Mouse (Mus musculus): ENCODE data around the gene Cxcr5. TPM values are rescaled to one million over a fixed set of nuclear protein-coding genes. Genes with fewer than 3 reads are reported as not detected.

Cxcr5 gene
- polyA plus RNA-seq, 1 experiment from 2014 or later: not detected

DNA sequence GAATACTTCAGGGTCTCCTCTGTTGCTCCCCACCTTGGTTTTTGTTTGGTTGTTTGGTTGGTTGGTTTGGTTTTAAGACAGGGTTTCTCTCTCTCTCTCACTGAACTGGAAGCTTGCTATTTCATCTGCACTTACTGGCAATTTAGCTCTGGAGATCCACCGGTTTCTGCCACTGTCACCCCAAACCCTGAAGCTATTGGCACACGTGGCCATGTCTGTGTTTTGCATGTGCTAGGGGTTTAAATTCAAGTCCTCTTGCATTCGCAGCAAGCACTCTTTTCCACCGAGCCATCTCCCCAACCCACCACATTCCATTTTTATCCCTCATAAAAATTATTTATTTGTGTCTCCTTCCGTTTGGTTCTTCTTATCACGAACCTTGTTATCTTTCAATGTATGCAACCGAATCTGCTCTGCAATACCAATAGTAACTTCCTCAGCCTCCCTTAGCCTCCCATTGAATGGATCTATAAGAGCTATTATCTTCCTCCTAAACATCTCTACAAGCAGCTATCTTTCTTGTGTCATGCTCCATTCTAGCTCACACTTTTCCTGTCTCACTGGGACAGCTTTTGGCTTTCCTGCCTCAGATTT is 30.0 kb upstream of the Cxcr5 start:
- Histone ChIP-seq H3K4me1 (ENCODE audit: control insufficient read depth, low read depth, low read length) (peaks cover 15% of the 10 kb centered on the region), H3K27ac (ENCODE audit: low read length) (no peak overlapping the region), H3K36me3 (ENCODE audit: control insufficient read depth, insufficient read depth) (no peaks in the 10 kb centered on the region), H3K4me2 (ENCODE audit: low read depth, low read length) (no peak overlapping the region), H3K27me3 (ENCODE audit: control insufficient read depth, insufficient read depth, low read depth, low read length) (no peaks in the 10 kb centered on the region), H3K9ac (ENCODE audit: low read depth, low read length) (no peak overlapping the region), H3K4me3 (ENCODE audit: low read depth, low read length) (no peak overlapping the region), H3K9me3 (replicated peaks; ENCODE audit: control insufficient read depth, low read length) (no peaks in the 10 kb centered on the region)
- ATAC-seq (ENCODE audit: low read depth): no peak
- 35% methylated on average over 7 of the region's 7 CpGs for WGBS (ENCODE audit: insufficient replicate concordance)

DNA sequence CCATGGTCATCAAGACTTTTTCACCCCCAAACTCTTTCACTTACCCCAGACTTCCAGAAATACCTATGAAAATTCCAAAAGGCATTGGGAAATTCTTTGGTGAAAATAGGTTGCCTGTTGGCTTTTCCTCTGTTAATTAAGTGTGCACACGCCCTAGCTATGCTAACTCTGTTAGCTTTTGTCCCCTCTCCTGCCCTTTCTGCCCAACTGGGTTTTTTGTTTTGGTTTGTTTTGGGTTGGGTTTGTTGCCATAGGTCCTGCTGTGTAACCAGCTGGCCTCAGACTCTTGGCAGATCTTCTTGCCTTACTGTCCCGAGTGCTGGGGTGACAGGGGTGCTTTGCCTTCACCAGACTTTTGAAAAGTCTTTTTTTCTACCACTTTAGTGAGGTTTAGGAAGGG is 29.3 kb upstream of the Cxcr5 start:
- Histone ChIP-seq H3K4me3 (ENCODE audit: low read depth, low read length) (no peak overlapping the region), H3K9ac (ENCODE audit: low read depth, low read length) (no peak overlapping the region), H3K27me3 (ENCODE audit: control insufficient read depth, insufficient read depth, low read depth, low read length) (no peaks in the 10 kb centered on the region), H3K36me3 (ENCODE audit: control insufficient read depth, insufficient read depth) (no peaks in the 10 kb centered on the region), H3K4me2 (ENCODE audit: low read depth, low read length) (no peak overlapping the region), H3K4me1 (ENCODE audit: control insufficient read depth, low read depth, low read length) (peaks cover 15% of the 10 kb centered on the region), H3K9me3 (replicated peaks; ENCODE audit: control insufficient read depth, low read length) (no peaks in the 10 kb centered on the region), H3K27ac (ENCODE audit: low read length) (no peak overlapping the region)
- WGBS (ENCODE audit: insufficient replicate concordance): 52% methylated on average over 2 of the region's 2 CpGs
- ATAC-seq (ENCODE audit: low read depth): no peak

DNA sequence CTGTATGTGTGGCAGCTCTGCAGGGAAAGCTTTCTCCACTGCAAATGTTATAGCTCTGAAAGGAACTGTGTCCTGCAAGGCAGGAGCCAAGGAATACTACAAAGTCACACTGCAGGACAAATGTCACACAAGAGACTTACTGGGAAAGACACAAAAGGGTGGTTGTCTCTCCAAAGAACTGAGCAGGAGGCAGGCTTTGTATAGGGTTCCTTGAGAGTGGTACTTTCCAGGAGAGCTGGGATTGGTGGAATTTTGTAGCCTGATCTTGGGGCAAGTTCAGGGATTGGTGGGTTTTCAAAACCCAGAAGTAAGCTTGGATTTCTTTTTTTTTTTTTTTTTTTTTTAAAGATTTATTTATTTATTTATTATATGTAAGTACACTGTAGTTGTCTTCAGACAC is 27.4 kb upstream of the Cxcr5 start:
- Histone ChIP-seq H3K27ac (ENCODE audit: low read length) (no peak overlapping the region), H3K36me3 (ENCODE audit: control insufficient read depth, insufficient read depth) (no peaks in the 10 kb centered on the region), H3K9me3 (replicated peaks; ENCODE audit: control insufficient read depth, low read length) (peaks cover 4% of the 10 kb centered on the region; the same call in 1 of the 2 replicates), H3K4me3 (ENCODE audit: low read depth, low read length) (no peak overlapping the region), H3K4me2 (ENCODE audit: low read depth, low read length) (no peak overlapping the region), H3K9ac (ENCODE audit: low read depth, low read length) (no peak overlapping the region), H3K27me3 (ENCODE audit: control insufficient read depth, insufficient read depth, low read depth, low read length) (no peaks in the 10 kb centered on the region), H3K4me1 (ENCODE audit: control insufficient read depth, low read depth, low read length) (peaks cover 15% of the 10 kb centered on the region)
- ATAC-seq (ENCODE audit: low read depth): no peak

DNA sequence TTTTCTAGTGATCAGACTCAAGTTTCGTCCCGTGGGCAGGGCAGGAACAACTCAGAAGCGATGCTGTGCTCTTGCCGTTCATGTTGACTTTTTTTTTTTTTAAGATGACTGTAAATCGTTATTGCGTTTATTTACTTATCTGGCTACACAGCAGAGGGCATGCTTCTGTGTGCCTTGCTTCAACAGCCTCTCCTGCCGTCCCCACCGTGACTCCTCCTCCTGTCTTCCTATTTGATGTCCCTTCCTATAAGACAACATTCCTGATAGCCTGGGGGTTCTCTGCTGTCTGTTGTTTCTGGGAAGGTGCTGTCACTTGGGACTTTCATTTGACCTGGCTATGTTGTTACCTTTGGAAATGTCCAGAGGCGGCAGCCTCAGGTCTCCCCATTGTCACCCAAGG is 26.9 kb upstream of the Cxcr5 start:
- Histone ChIP-seq H3K9me3 (replicated peaks; ENCODE audit: control insufficient read depth, low read length) (peaks cover 7% of the 10 kb centered on the region; the same call in 1 of the 2 replicates), H3K9ac (ENCODE audit: low read depth, low read length) (no peak overlapping the region), H3K4me3 (ENCODE audit: low read depth, low read length) (no peak overlapping the region), H3K4me1 (ENCODE audit: control insufficient read depth, low read depth, low read length) (peaks cover 15% of the 10 kb centered on the region), H3K27me3 (ENCODE audit: control insufficient read depth, insufficient read depth, low read depth, low read length) (no peaks in the 10 kb centered on the region), H3K4me2 (ENCODE audit: low read depth, low read length) (no peak overlapping the region), H3K27ac (ENCODE audit: low read length) (no peak overlapping the region), H3K36me3 (ENCODE audit: control insufficient read depth, insufficient read depth) (no peaks in the 10 kb centered on the region)
- 51% methylated on average over 9 of the region's 9 CpGs for WGBS (ENCODE audit: insufficient replicate concordance)
- no peak for ATAC-seq (ENCODE audit: low read depth)

DNA sequence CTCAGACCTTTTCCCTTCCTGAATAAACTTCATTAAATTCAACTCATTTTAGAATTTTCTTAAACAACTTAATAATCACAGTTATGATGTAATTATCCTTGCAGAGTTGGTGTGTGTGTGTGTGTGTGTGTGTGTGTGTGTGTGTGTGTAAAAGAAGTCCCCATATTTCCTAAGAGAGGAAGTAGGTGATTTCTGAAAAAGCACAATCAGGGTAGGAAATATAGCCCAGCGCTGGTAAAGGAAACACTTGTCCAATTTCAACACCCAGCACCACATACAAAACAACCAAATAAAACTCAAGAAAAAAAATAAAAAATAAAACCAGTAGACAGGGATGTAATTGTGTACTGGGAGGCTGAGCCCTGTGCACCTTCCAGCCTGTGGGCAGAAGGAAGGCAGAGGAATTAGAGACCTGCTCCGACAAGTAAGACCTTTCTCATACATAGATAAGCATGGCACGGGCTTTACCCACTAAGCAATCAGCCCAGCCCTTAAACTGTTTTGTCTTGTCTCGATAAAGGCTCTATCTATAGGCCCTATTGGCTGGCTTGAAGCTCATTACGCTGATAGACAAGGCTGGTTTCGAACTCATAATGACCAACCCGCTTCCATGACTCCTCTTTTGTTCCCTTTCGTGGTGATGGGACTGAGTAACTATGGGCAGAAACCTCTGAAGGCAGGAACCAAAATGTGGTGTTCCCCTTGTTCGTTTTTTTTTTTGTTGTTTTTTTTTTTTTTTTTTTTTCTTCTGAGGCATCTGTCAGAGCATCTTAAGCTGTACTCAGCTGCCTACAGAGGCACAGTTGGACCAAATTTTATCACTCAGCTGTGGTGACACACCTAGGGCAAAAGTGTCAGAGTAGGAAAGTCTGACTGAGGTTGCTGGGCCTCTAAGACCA is 25.8 kb upstream of the Cxcr5 start:
- H3K9ac ChIP-seq (ENCODE audit: low read depth, low read length): no peak overlapping the region
- WGBS (ENCODE audit: insufficient replicate concordance): 33% methylated on average over 9 of the region's 9 CpGs
- peaks cover 15% of the 10 kb centered on the region for H3K4me1 ChIP-seq (ENCODE audit: control insufficient read depth, low read depth, low read length)
- ATAC-seq (ENCODE audit: low read depth): peak; percentile 82
- peaks cover 7% of the 10 kb centered on the region; the same call in 1 of the 2 replicates for H3K9me3 ChIP-seq (replicated peaks; ENCODE audit: control insufficient read depth, low read length)
- H3K4me2 ChIP-seq (ENCODE audit: low read depth, low read length): no peak overlapping the region
- H3K36me3 ChIP-seq (ENCODE audit: control insufficient read depth, insufficient read depth): no peaks in the 10 kb centered on the region
- H3K27me3 ChIP-seq (ENCODE audit: control insufficient read depth, insufficient read depth, low read depth, low read length): no peaks in the 10 kb centered on the region
- no peak overlapping the region for H3K4me3 ChIP-seq (ENCODE audit: low read depth, low read length)
- no peak overlapping the region for H3K27ac ChIP-seq (ENCODE audit: low read length)

DNA sequence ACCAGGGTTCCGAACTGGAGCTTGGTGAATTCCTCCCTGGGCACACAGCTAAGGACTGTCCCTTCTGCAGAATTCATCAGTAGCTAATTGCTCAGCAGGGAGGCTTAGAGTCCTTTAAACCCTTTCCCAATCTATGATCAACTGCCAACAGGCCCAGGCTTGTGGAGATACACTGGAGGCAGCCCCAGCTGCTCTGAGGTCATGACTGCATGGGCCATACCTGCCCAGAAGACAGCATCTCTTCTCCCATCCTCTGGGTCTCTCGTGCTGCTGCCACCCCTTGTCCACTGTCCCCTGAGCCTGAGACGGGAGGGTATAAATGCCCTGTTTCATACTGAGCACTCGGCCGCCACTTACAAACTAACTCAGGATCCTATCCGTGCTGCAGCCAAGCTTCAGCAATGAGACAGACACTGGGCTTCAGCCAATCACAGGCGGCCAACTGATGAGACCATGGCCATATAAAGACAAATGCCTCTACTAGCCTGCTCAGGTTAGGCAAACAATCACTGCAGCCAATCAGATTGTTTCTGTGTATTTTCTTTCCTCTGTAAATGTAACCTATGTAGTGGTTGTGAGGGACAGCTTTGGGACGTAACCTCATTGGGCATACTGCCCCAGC is 25.1 kb upstream of the Cxcr5 start:
- peak; percentile 53 for ATAC-seq (ENCODE audit: low read depth)
- whole genome bisulfite sequencing (ENCODE audit: insufficient replicate concordance): 70% methylated on average over 8 of the region's 8 CpGs

DNA sequence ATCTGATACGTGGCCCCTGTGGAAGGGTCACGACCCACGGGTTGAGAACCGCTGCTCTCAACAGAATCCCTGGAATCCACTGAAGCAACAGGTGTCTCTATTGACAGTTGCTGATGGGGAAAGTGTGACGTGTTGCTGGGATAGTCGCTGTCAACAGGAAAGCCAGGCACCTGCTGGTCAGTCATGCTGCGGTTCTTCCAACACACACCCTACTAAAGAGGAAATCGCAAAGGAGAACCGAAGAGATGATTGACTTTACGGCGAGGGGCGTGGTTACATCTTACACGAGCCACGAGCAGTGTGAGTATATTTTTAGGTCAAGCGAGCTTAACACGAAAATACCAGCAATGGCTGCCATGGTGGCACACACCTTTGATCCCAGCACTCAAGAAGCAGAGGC is 20.7 kb upstream of the Cxcr5 start:
- Histone ChIP-seq H3K4me2 (ENCODE audit: low read depth, low read length) (no peak overlapping the region), H3K27me3 (ENCODE audit: control insufficient read depth, insufficient read depth, low read depth, low read length) (no peaks in the 10 kb centered on the region), H3K36me3 (ENCODE audit: control insufficient read depth, insufficient read depth) (no peaks in the 10 kb centered on the region), H3K27ac (ENCODE audit: low read length) (no peak overlapping the region), H3K4me3 (ENCODE audit: low read depth, low read length) (no peak overlapping the region), H3K4me1 (ENCODE audit: control insufficient read depth, low read depth, low read length) (peaks cover 29% of the 10 kb centered on the region), H3K9ac (ENCODE audit: low read depth, low read length) (no peak overlapping the region), H3K9me3 (replicated peaks; ENCODE audit: control insufficient read depth, low read length) (peaks cover 10% of the 10 kb centered on the region; the same call in 1 of the 2 replicates)
- ATAC-seq (ENCODE audit: low read depth): no peak
- WGBS (ENCODE audit: insufficient replicate concordance): 43% methylated on average over 16 of the region's 16 CpGs

More for the DNA sequence above, 25.1 kb upstream of the Cxcr5 start:
- peaks cover 7% of the 10 kb centered on the region; the same call in 1 of the 2 replicates for H3K9me3 ChIP-seq (replicated peaks; ENCODE audit: control insufficient read depth, low read length)
- no peak overlapping the region for H3K4me3 ChIP-seq (ENCODE audit: low read depth, low read length)
- no peak overlapping the region for H3K9ac ChIP-seq (ENCODE audit: low read depth, low read length)
- peaks cover 19% of the 10 kb centered on the region for H3K4me1 ChIP-seq (ENCODE audit: control insufficient read depth, low read depth, low read length)
- no peak overlapping the region for H3K4me2 ChIP-seq (ENCODE audit: low read depth, low read length)
- no peaks in the 10 kb centered on the region for H3K27me3 ChIP-seq (ENCODE audit: control insufficient read depth, insufficient read depth, low read depth, low read length)
- H3K27ac ChIP-seq (ENCODE audit: low read length): no peak overlapping the region
- no peaks in the 10 kb centered on the region for H3K36me3 ChIP-seq (ENCODE audit: control insufficient read depth, insufficient read depth)

DNA sequence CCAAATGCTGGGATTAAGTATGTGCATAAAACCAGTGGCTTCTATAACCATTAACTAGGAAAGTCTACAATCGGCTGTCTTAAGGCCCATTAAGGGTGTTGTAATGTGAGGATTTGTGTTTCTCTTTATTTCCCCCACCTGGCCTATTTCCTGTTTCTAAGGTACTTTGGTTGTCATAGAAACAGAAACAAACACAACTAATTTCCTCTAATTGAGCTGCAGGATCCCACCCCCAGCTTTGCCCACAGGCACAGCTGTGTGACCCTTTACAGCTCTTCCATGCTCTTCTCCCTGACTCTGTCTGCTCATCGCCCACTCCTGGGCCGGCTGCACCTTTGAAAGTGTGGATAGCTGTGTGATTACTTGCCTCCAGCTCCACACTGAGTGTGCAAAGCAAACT is 19.7 kb upstream of the Cxcr5 start:
- Histone ChIP-seq H3K9me3 (replicated peaks; ENCODE audit: control insufficient read depth, low read length) (peaks cover 10% of the 10 kb centered on the region; the same call in 1 of the 2 replicates), H3K4me1 (ENCODE audit: control insufficient read depth, low read depth, low read length) (peaks cover 25% of the 10 kb centered on the region), H3K27ac (ENCODE audit: low read length) (no peak overlapping the region; the same call in 1 of the 2 replicates), H3K9ac (ENCODE audit: low read depth, low read length) (no peak overlapping the region), H3K36me3 (ENCODE audit: control insufficient read depth, insufficient read depth) (no peaks in the 10 kb centered on the region), H3K4me3 (ENCODE audit: low read depth, low read length) (no peak overlapping the region), H3K4me2 (ENCODE audit: low read depth, low read length) (no peak overlapping the region), H3K27me3 (ENCODE audit: control insufficient read depth, insufficient read depth, low read depth, low read length) (no peaks in the 10 kb centered on the region)
- no peak for ATAC-seq (ENCODE audit: low read depth)
- WGBS (ENCODE audit: insufficient replicate concordance): 51% methylated on average over 3 of the region's 3 CpGs

DNA sequence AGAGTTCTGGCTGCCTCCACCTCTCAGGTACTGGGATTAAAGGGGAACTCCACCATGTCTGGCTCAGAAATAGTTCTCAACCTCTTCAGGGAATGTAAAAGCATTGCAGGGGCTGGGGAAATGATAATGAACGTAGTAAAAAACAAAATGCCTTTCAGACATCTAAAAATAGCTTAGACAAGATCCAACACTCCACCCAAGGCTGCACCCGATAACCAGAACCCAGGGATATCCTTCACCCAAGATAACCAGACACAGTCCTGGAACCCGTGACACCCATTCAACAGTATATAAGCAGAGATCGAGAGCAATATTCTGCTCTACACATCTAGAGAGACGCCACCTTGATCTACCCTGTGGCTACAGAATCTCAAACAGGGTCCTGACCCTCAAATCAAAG is 18.4 kb upstream of the Cxcr5 start:
- Histone ChIP-seq H3K9ac (ENCODE audit: low read depth, low read length) (peak overlapping the region; percentile 26), H3K4me1 (ENCODE audit: control insufficient read depth, low read depth, low read length) (peaks cover 25% of the 10 kb centered on the region), H3K36me3 (ENCODE audit: control insufficient read depth, insufficient read depth) (no peaks in the 10 kb centered on the region), H3K27ac (ENCODE audit: low read length) (peak overlapping the region; percentile 81), H3K4me3 (ENCODE audit: low read depth, low read length) (peak overlapping the region; percentile 43), H3K27me3 (ENCODE audit: control insufficient read depth, insufficient read depth, low read depth, low read length) (no peaks in the 10 kb centered on the region), H3K9me3 (replicated peaks; ENCODE audit: control insufficient read depth, low read length) (peaks cover 10% of the 10 kb centered on the region; the same call in 1 of the 2 replicates), H3K4me2 (ENCODE audit: low read depth, low read length) (peak overlapping the region; percentile 64)
- WGBS (ENCODE audit: insufficient replicate concordance): 23% methylated on average over 5 of the region's 5 CpGs
- ATAC-seq (ENCODE audit: low read depth): peak; percentile 94

All from liver, embryonic 16.5 days (tissue).